Mouse (Mus musculus): ENCODE data around the gene Echdc2.

- TF ChIP-seq EP300 (optimal IDR thresholded peaks at IDR 0.05) (no peak), CTCF (IDR thresholded peaks at IDR 0.05; ENCODE audit: low read depth) (no peak)
Observed at GRCm38 (mm10) chr4:108117488-108117887, 47.7 kb upstream of the Echdc2 start.

All from stomach, postnatal 0 days (tissue).